Mouse (Mus musculus) right cerebral cortex, postnatal 10 days (tissue): ENCODE data around the gene Gm1553.

ENCODE experiments used
- DNase-seq, 2 experiments: peaks; one replicate each; pipeline ENCODE4 v3.0.0; 2021; ENCODE audit warnings: low spot score in 2 of 2

Gene Gm1553

DNA sequence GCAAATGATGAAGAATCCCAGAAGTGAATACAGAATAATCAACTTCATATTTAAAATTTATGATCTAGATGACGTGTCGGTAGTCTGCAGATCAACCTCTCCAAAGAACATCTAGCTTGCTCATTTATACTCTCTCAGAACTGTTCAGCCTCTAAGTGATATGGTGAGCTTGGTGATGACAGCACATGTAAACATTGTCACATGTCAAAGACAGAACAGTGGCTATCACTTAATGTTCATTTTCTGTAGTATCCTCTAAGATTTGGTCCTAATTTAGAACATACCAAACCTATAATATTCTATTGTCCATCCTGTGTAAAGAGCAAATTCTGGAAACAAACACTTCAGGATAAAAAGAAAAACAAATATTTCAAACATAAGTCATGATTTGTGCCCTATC, at the start of gene Gm1553:
Gene Gm1553 (minus strand): TSS at position 101 of the 400 bp plus-strand sequence.
- DNase-seq: no peak
